Mouse (Mus musculus) left cerebral cortex, adult 18-20 months (tissue): ENCODE results near the gene Cdk5r2. TPM values are rescaled to one million over a fixed set of nuclear protein-coding genes. Genes with fewer than 3 reads are reported as not detected.
A peak's percentile ranks its signal among the peaks of the same experiment; 100 is the strongest.

Source experiments
- DNase-seq, 2 experiments: peaks; one replicate each; pipeline ENCODE4 v3.0.0; 2021 to 2022; ENCODE audit warnings: low spot score in 2 of 2, mixed read lengths in 1 of 2
- microRNA-seq, 2 experiments: library from miRNA; unstranded; fragments of <30 nt; microRNA quantifications; one replicate each; pipeline ENCODE4 v1.2.0; 2021
- total RNA-seq, 2 experiments: library from RNA; stranded (reverse); gene quantifications; 2 replicates each; pipeline ENCODE4 v1.2.3; 2021

The Cdk5r2 gene
- total RNA-seq, 2 experiments from 2014 or later, result 315 to 347 TPM

GRCm38 (mm10) chr1:74885369-74886042 is 30.8 kb downstream of the Cdk5r2 start, which contains the start of gene Fev:
Fev (minus strand) TSS chr1:74885419.
- no peak for DNase-seq

DNA sequence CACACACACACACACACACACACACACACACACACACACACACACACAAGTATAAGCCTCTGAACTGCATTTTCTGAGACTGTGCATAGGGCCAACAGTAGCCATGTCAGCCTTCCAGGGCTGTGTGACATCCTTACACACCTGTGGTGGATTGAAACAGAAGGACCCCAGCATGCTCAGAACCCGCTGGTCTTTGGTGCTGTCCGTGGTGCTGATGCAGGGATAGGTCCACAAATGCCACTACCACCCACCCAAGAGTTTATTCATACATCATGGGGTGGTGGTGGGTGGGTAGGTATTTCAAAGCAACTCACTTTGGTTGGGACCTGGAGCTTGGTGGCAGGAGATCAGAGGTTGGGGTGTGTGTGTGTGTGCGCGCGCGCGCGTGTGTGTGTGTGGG is 36.8 kb downstream of the Cdk5r2 start:
- DNase-seq, result no peak

- no peak for DNase-seq
Observed at GRCm38 (mm10) chr1:74892351-74893133, 37.8 kb downstream of the Cdk5r2 start.

GRCm38 (mm10) chr1:74893134-74893855 is 38.6 kb downstream of the Cdk5r2 start, which contains the start of gene Cryba2:
Cryba2 (minus strand) TSS chr1:74893143.
- DNase-seq, result peak; percentile 45 to 46

DNA sequence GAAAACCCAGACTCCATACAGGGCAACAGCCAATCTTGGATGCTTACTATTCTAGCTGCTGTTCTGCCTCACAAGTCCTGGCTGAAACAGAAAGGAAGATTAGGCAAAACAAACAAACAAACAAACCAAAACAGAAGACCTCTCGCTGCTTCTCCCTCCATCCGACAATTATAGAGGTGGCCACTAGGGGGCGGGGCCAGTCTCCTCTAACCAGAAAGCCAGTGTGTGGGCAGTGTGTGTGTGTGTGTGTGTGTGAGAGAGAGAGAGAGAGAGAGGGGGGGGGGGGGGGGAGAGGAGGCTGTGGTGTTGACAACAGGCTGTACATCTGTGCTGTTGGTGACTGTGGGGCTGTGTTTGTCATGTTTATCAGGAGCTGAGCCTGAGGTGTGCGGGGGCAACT is 40.2 kb downstream of the Cdk5r2 start:
- DNase-seq, result peak; percentile 70 to 77

GRCm38 (mm10) chr1:74897976-74898375 is 43.2 kb downstream of the Cdk5r2 start:
- no peak for DNase-seq

- no peak for DNase-seq
Observed at GRCm38 (mm10) chr1:74898656-74899431, 44.1 kb downstream of the Cdk5r2 start.

- DNase-seq, result no peak
Observed at GRCm38 (mm10) chr1:74900341-74901285, 45.9 kb downstream of the Cdk5r2 start.

DNA sequence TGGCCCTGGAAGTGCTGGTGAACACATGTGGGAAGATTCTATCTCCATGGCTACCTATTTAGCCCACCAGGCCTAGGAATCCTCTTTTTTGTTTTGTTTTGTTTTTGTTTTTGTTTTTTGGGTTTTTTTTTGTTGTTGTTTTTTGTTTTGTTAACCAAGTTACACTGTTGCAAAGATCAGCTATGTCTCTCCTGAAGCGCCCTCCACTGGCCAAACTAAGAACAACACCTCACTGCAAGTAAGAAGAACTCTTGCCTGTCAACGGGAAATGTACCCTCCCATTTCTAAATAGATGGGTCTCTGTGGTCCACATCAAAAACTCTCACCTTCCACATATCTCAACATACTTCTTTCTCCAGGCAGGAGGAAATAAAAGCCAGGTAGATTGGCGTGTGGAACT is 47.0 kb downstream of the Cdk5r2 start:
- peak; percentile 62 to 79 for DNase-seq

DNA sequence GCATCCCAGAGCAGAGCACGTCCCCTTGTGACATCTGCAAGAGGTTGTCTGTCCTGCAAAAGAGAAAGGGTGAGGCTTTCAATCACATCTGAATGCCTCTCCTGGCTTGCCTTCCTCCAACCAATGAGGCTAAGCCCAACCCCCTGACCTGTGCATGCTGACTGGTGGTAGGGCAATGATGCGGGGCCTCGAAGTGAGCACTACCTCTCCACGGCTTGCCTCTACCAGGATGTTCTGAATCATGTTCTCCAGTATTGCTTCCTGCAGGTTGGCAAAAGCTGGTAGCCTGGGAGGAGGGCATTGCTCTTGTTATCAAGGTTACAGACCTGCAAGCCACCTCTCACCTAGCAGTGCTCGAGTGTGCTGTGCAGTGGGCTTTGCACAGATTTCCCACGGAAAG is 47.5 kb downstream of the Cdk5r2 start:
- DNase-seq, result no peak

Small RNA genes lying within 50 kb of the gene (microRNA-seq; reads per million reads assigned to microRNA genes)
- gene Mir375, result 285 to 339 reads per million in 2 experiments

Other genes starting within 250 kb of the Cdk5r2 start
- gene Ttll4, start 193.2 kb upstream of the Cdk5r2 start, total RNA-seq, result 10 to 100 TPM; 18.3 to 22.7 TPM
- gene Cyp27a1, start 141.4 kb upstream of the Cdk5r2 start, total RNA-seq, result 1 to 10 TPM; 4.2 to 4.8 TPM
- gene Prkag3, start 105.7 kb upstream of the Cdk5r2 start, total RNA-seq, result under 1 TPM; 0.12 to 0.51 TPM
- 1 to 10 TPM; 3.3 to 4.5 TPM for gene Wnt6, start 83.0 kb upstream of the Cdk5r2 start, total RNA-seq
- 10 to 100 TPM; 15.8 to 15.9 TPM for gene Wnt10a, start 63.4 kb upstream of the Cdk5r2 start, total RNA-seq
- not detected for gene Fev, start 30.5 kb downstream of the Cdk5r2 start, total RNA-seq
- under 1 TPM in 1 of 2 experiments, not detected in 1; 0.80 TPM for gene Cryba2, start 38.2 kb downstream of the Cdk5r2 start, total RNA-seq
- gene Cfap65, start 80.7 kb downstream of the Cdk5r2 start, total RNA-seq, result 1 to 10 TPM; 2.8 to 3.0 TPM
- under 1 TPM; 0.30 to 0.72 TPM for gene Ihh, start 96.7 kb downstream of the Cdk5r2 start, total RNA-seq